Mouse (Mus musculus): ENCODE measurements around the gene Muc4. TPM values are rescaled to one million over a fixed set of nuclear protein-coding genes. Genes with fewer than 3 reads are reported as not detected.

Muc4 gene
- polyA plus RNA-seq, 1 experiment from 2014 or later: 0.41 TPM

GRCm38 (mm10) chr16:32813771-32814170 is 78.1 kb downstream of the Muc4 start:
- Histone ChIP-seq H3K27ac (ENCODE audit: low read depth, low read length) (no peak overlapping the region), H3K4me2 (no peak overlapping the region), H3K4me3 (ENCODE audit: low read depth, low read length) (no peak overlapping the region), H3K9me3 (ENCODE audit: control insufficient read depth, low read length) (no peaks in the 10 kb centered on the region), H3K9ac (ENCODE audit: low read depth, low read length) (no peak overlapping the region), H3K4me1 (replicated peaks; ENCODE audit: control insufficient read depth, insufficient read depth, low read length) (0 out of 2 replicates have a peak, but pooled peaks cover 10% of the 10 kb centered on the region), H3K36me3 (ENCODE audit: control insufficient read depth, insufficient read depth, low read length) (no peaks in the 10 kb centered on the region), H3K27me3 (replicated peaks; ENCODE audit: control insufficient read depth, insufficient read depth, low read length) (0 out of 2 replicates have a peak, but pooled peaks cover 2% of the 10 kb centered on the region)
- DNase-seq (ENCODE audit: low spot score) (no peak), ATAC-seq (replicated peaks; ENCODE audit: low FRiP score) (no peak)
- 67% methylated on average over 3 of the region's 3 CpGs for WGBS

- Histone ChIP-seq H3K4me3 (ENCODE audit: low read depth, low read length) (peak overlapping the region; percentile 22), H3K4me2 (peak overlapping the region; percentile 68), H3K4me1 (replicated peaks; ENCODE audit: control insufficient read depth, insufficient read depth, low read length) (0 out of 2 replicates have a peak, but pooled peaks cover 10% of the 10 kb centered on the region), H3K27ac (ENCODE audit: low read depth, low read length) (no peak overlapping the region), H3K36me3 (ENCODE audit: control insufficient read depth, insufficient read depth, low read length) (no peaks in the 10 kb centered on the region), H3K27me3 (replicated peaks; ENCODE audit: control insufficient read depth, insufficient read depth, low read length) (0 out of 2 replicates have a peak, but pooled peaks cover 2% of the 10 kb centered on the region), H3K9me3 (ENCODE audit: control insufficient read depth, low read length) (no peaks in the 10 kb centered on the region), H3K9ac (ENCODE audit: low read depth, low read length) (no peak overlapping the region)
- WGBS: 20% methylated on average over 14 of the region's 14 CpGs
- no peak for DNase-seq (ENCODE audit: low spot score)
- no peak for ATAC-seq (replicated peaks; ENCODE audit: low FRiP score)
Observed at GRCm38 (mm10) chr16:32814539-32814938, 78.9 kb downstream of the Muc4 start.

GRCm38 (mm10) chr16:32815160-32815605 is 79.5 kb downstream of the Muc4 start:
- H3K27ac ChIP-seq (ENCODE audit: low read depth, low read length): no peak overlapping the region
- ATAC-seq (replicated peaks; ENCODE audit: low FRiP score): no peak
- peak overlapping the region; percentile 68 for H3K4me2 ChIP-seq
- peak; percentile 42 for DNase-seq (ENCODE audit: low spot score)
- H3K36me3 ChIP-seq (ENCODE audit: control insufficient read depth, insufficient read depth, low read length): no peaks in the 10 kb centered on the region
- no peaks in the 10 kb centered on the region for H3K9me3 ChIP-seq (ENCODE audit: control insufficient read depth, low read length)
- peak overlapping the region; percentile 22 for H3K4me3 ChIP-seq (ENCODE audit: low read depth, low read length)
- H3K9ac ChIP-seq (ENCODE audit: low read depth, low read length): no peak overlapping the region
- 16% methylated on average over 6 of the region's 6 CpGs for WGBS
- 0 out of 2 replicates have a peak, but pooled peaks cover 10% of the 10 kb centered on the region for H3K4me1 ChIP-seq (replicated peaks; ENCODE audit: control insufficient read depth, insufficient read depth, low read length)
- H3K27me3 ChIP-seq (replicated peaks; ENCODE audit: control insufficient read depth, insufficient read depth, low read length): 0 out of 2 replicates have a peak, but pooled peaks cover 2% of the 10 kb centered on the region

GRCm38 (mm10) chr16:32818036-32818435 is 82.3 kb downstream of the Muc4 start:
- peaks cover 16% of the 10 kb centered on the region for H3K4me1 ChIP-seq (replicated peaks; ENCODE audit: control insufficient read depth, insufficient read depth, low read length)
- H3K4me2 ChIP-seq: no peak overlapping the region
- WGBS: 84% methylated on average over 4 of the region's 4 CpGs

GRCm38 (mm10) chr16:32818441-32818840 is 82.8 kb downstream of the Muc4 start:
- DNase-seq (ENCODE audit: low spot score): no peak
- Histone ChIP-seq H3K9me3 (ENCODE audit: control insufficient read depth, low read length) (no peaks in the 10 kb centered on the region), H3K27me3 (replicated peaks; ENCODE audit: control insufficient read depth, insufficient read depth, low read length) (0 out of 2 replicates have a peak, but pooled peaks cover 2% of the 10 kb centered on the region), H3K4me3 (ENCODE audit: low read depth, low read length) (no peak overlapping the region), H3K4me2 (no peak overlapping the region), H3K4me1 (replicated peaks; ENCODE audit: control insufficient read depth, insufficient read depth, low read length) (peaks cover 16% of the 10 kb centered on the region), H3K9ac (ENCODE audit: low read depth, low read length) (no peak overlapping the region), H3K27ac (ENCODE audit: low read depth, low read length) (no peak overlapping the region), H3K36me3 (ENCODE audit: control insufficient read depth, insufficient read depth, low read length) (peaks cover 2% of the 10 kb centered on the region; the same call in 1 of the 2 replicates)
- ATAC-seq (replicated peaks; ENCODE audit: low FRiP score): no peak
- 89% methylated on average over 5 of the region's 5 CpGs for WGBS

More at GRCm38 (mm10) chr16:32818036-32818435, 82.3 kb downstream of the Muc4 start:
- DNase-seq (ENCODE audit: low spot score) (no peak), ATAC-seq (replicated peaks; ENCODE audit: low FRiP score) (no peak)
- Histone ChIP-seq H3K27me3 (replicated peaks; ENCODE audit: control insufficient read depth, insufficient read depth, low read length) (0 out of 2 replicates have a peak, but pooled peaks cover 2% of the 10 kb centered on the region), H3K9me3 (ENCODE audit: control insufficient read depth, low read length) (no peaks in the 10 kb centered on the region), H3K36me3 (ENCODE audit: control insufficient read depth, insufficient read depth, low read length) (no peaks in the 10 kb centered on the region), H3K9ac (ENCODE audit: low read depth, low read length) (no peak overlapping the region), H3K4me3 (ENCODE audit: low read depth, low read length) (no peak overlapping the region), H3K27ac (ENCODE audit: low read depth, low read length) (no peak overlapping the region)

- Histone ChIP-seq H3K9me3 (ENCODE audit: control insufficient read depth, low read length) (no peaks in the 10 kb centered on the region), H3K4me1 (replicated peaks; ENCODE audit: control insufficient read depth, insufficient read depth, low read length) (peaks cover 6% of the 10 kb centered on the region), H3K4me2 (no peak overlapping the region), H3K36me3 (ENCODE audit: control insufficient read depth, insufficient read depth, low read length) (peaks cover 10% of the 10 kb centered on the region), H3K27me3 (replicated peaks; ENCODE audit: control insufficient read depth, insufficient read depth, low read length) (0 out of 2 replicates have a peak, but pooled peaks cover 2% of the 10 kb centered on the region), H3K9ac (ENCODE audit: low read depth, low read length) (no peak overlapping the region), H3K4me3 (ENCODE audit: low read depth, low read length) (no peak overlapping the region), H3K27ac (ENCODE audit: low read depth, low read length) (no peak overlapping the region)
- 52% methylated on average over 10 of the region's 10 CpGs for WGBS
- DNase-seq (ENCODE audit: low spot score): no peak
- ATAC-seq (replicated peaks; ENCODE audit: low FRiP score): no peak
Observed at GRCm38 (mm10) chr16:32821772-32822449, 86.2 kb downstream of the Muc4 start.

GRCm38 (mm10) chr16:32822450-32822827 is 86.8 kb downstream of the Muc4 start:
- H3K4me2 ChIP-seq: no peak overlapping the region

GRCm38 (mm10) chr16:32822881-32823280 is 87.2 kb downstream of the Muc4 start:
- Histone ChIP-seq H3K36me3 (ENCODE audit: control insufficient read depth, insufficient read depth, low read length) (peaks cover 13% of the 10 kb centered on the region), H3K9me3 (ENCODE audit: control insufficient read depth, low read length) (no peaks in the 10 kb centered on the region), H3K4me3 (ENCODE audit: low read depth, low read length) (no peak overlapping the region), H3K27ac (ENCODE audit: low read depth, low read length) (no peak overlapping the region; the same call in 1 of the 2 replicates), H3K27me3 (replicated peaks; ENCODE audit: control insufficient read depth, insufficient read depth, low read length) (0 out of 2 replicates have a peak, but pooled peaks cover under 1% of the 10 kb centered on the region), H3K4me2 (no peak overlapping the region), H3K9ac (ENCODE audit: low read depth, low read length) (no peak overlapping the region), H3K4me1 (replicated peaks; ENCODE audit: control insufficient read depth, insufficient read depth, low read length) (peaks cover 6% of the 10 kb centered on the region)
- ATAC-seq (replicated peaks; ENCODE audit: low FRiP score) (no peak), DNase-seq (ENCODE audit: low spot score) (no peak)
- 68% methylated on average over 5 of the region's 5 CpGs for WGBS

More at GRCm38 (mm10) chr16:32822450-32822827, 86.8 kb downstream of the Muc4 start:
- Histone ChIP-seq H3K27ac (ENCODE audit: low read depth, low read length) (no peak overlapping the region; the same call in 1 of the 2 replicates), H3K36me3 (ENCODE audit: control insufficient read depth, insufficient read depth, low read length) (peaks cover 11% of the 10 kb centered on the region), H3K4me3 (ENCODE audit: low read depth, low read length) (no peak overlapping the region), H3K9ac (ENCODE audit: low read depth, low read length) (no peak overlapping the region), H3K9me3 (ENCODE audit: control insufficient read depth, low read length) (no peaks in the 10 kb centered on the region), H3K27me3 (replicated peaks; ENCODE audit: control insufficient read depth, insufficient read depth, low read length) (0 out of 2 replicates have a peak, but pooled peaks cover 2% of the 10 kb centered on the region), H3K4me1 (replicated peaks; ENCODE audit: control insufficient read depth, insufficient read depth, low read length) (peaks cover 6% of the 10 kb centered on the region)
- no peak for ATAC-seq (replicated peaks; ENCODE audit: low FRiP score)
- 43% methylated on average over 6 of the region's 6 CpGs for WGBS
- DNase-seq (ENCODE audit: low spot score): no peak
